Mouse (Mus musculus) neural tube, embryonic 10.5 days (tissue): ENCODE measurements around the gene Aldh1l2.
"Not testable (repeated sequence)": the region's sequence is repeated elsewhere in the genome, so short reads cannot be mapped to it uniquely, and the experiment has no call there.

Source experiments
- DNase-seq: peaks from one replicate; pipeline ENCODE4 v3.0.0-alpha.2; 2017; ENCODE audit warnings: low spot score; ENCODE audit errors: extremely low spot score

The Aldh1l2 gene

GRCm38 (mm10) chr10:83533910-83534283 is at the start of gene Aldh1l2:
TSS of gene Aldh1l2 (minus strand) at chr10:83534140.
- DNase-seq, result no peak

- DNase-seq, result no peak
Observed at GRCm38 (mm10) chr10:83565449-83566441, 31.8 kb upstream of the Aldh1l2 start.

- no peak for DNase-seq
Observed at GRCm38 (mm10) chr10:83563005-83563404, 29.1 kb upstream of the Aldh1l2 start.

GRCm38 (mm10) chr10:83545341-83545740 is 11.4 kb upstream of the Aldh1l2 start:
- DNase-seq, result no peak

GRCm38 (mm10) chr10:83544103-83544479 is 10.2 kb upstream of the Aldh1l2 start:
- no peak for DNase-seq

GRCm38 (mm10) chr10:83543439-83544102 is 9.6 kb upstream of the Aldh1l2 start, which contains the start of gene Washc4:
TSS of gene Washc4 (plus strand) at chr10:83543752.
- DNase-seq, result peak; percentile 93

- no peak for DNase-seq
Observed at GRCm38 (mm10) chr10:83542241-83542640, 8.3 kb upstream of the Aldh1l2 start.

GRCm38 (mm10) chr10:83540092-83540491 is 6.2 kb upstream of the Aldh1l2 start:
- no peak for DNase-seq

GRCm38 (mm10) chr10:83539311-83539980 is 5.5 kb upstream of the Aldh1l2 start:
- DNase-seq, result no peak

- DNase-seq, result no peak
Observed at GRCm38 (mm10) chr10:83536436-83536835, 2.5 kb upstream of the Aldh1l2 start.

- peak; percentile 77 for DNase-seq
Observed at GRCm38 (mm10) chr10:83533258-83533909, 556 bp downstream of the Aldh1l2 start.

GRCm38 (mm10) chr10:83530384-83530967 is 3.5 kb downstream of the Aldh1l2 start:
- no peak for DNase-seq

GRCm38 (mm10) chr10:83524238-83524637 is 9.7 kb downstream of the Aldh1l2 start:
- not testable (repeated sequence) for DNase-seq

GRCm38 (mm10) chr10:83520990-83521389 is 12.9 kb downstream of the Aldh1l2 start:
- DNase-seq, result no peak

GRCm38 (mm10) chr10:83513736-83514135 is 20.2 kb downstream of the Aldh1l2 start:
- no peak for DNase-seq

GRCm38 (mm10) chr10:83511304-83511703 is 22.6 kb downstream of the Aldh1l2 start:
- no peak for DNase-seq

- no peak for DNase-seq
Observed at GRCm38 (mm10) chr10:83508962-83509660, 24.8 kb downstream of the Aldh1l2 start.

- DNase-seq, result no peak
Observed at GRCm38 (mm10) chr10:83497321-83497720, 36.6 kb downstream of the Aldh1l2 start.

GRCm38 (mm10) chr10:83490506-83490905 is 43.4 kb downstream of the Aldh1l2 start:
- no peak for DNase-seq

- DNase-seq, result no peak
Observed at GRCm38 (mm10) chr10:83477286-83477685, 56.7 kb downstream of the Aldh1l2 start.
